Comparison of ENCODE assay signal across 9 mouse cellular contexts in genomic region chr5:64738096-64738780, GRCm38 (mm10).
DNase-seq lines count a peak whose midpoint lies in the region; ATAC-seq and TF ChIP-seq lines count a peak whose summit lies in the region.
"Had no signal": no experiment of that assay in that cellular context is flagged by ENCODE, and none has a peak within 500 bp of the region (broad histone marks: within the 10 kb centered on the region; RNA-seq: fewer than 3 reads in every experiment).

No protein-coding gene starts in this region.

- peak overlapping the region; percentile 37 for H3K4me2 ChIP-seq in intestine, postnatal 0 days (replicated peaks; ENCODE audit: low read depth)

- no peak overlapping the region; the same call in 1 of the 2 replicates for H3K9ac ChIP-seq in intestine, postnatal 0 days (ENCODE audit: low read depth, low read length)

- no peak for TF ChIP-seq CTCF in intestine, postnatal 0 days (IDR thresholded peaks at IDR 0.05; ENCODE audit: low read depth)

- H3K4me1 ChIP-seq in intestine, postnatal 0 days (replicated peaks; ENCODE audit: control insufficient read depth, insufficient read depth, low read length) = 0 out of 2 replicates have a peak, but pooled peaks cover 3% of the 10 kb centered on the region

- H3K36me3 ChIP-seq in intestine, postnatal 0 days (ENCODE audit: control insufficient read depth, insufficient read depth) = no peaks in the 10 kb centered on the region

- 50% methylated on average over 11 of the region's 11 CpGs for WGBS in intestine, postnatal 0 days

- H3K27ac ChIP-seq in intestine, postnatal 0 days (ENCODE audit: low read depth, low read length) = no peak overlapping the region

- no peak for ATAC-seq in intestine, postnatal 0 days
- ATAC-seq in cerebellum, adult (ENCODE audit: insufficient number of reproducible peaks, low FRiP score, low TSS enrichment) = no peak

- H3K9me3 ChIP-seq in intestine, postnatal 0 days (ENCODE audit: control insufficient read depth) = no peaks in the 10 kb centered on the region

- peak; percentile 17 for DNase-seq in kidney, postnatal 10 days
- DNase-seq in kidney, adult 11 months = no peak
- DNase-seq in fibroblast of lung, adult 2 months (ENCODE audit: low read depth) = peak; percentile 7
- DNase-seq in retina, postnatal 1 day = peak; percentile 21
- DNase-seq in layer of hippocampus, postnatal 36 days = no peak
- DNase-seq in layer of hippocampus, adult 9-10 months (ENCODE audit: low spot score) = no peak
- DNase-seq: cerebellum, postnatal 36 days had no signal

- H3K27me3 ChIP-seq in intestine, postnatal 0 days (replicated peaks; ENCODE audit: control insufficient read depth, insufficient read depth, low read length) = no peaks in the 10 kb centered on the region

- H3K4me3 ChIP-seq in intestine, postnatal 0 days (ENCODE audit: low read depth, low read length) = no peak overlapping the region

Comparison
In these comparisons a context has a peak if more than half of its experiments do, and no peak if none do; other contexts are left out.
1. DNase-seq: peak in kidney, postnatal 10 days (single experiment), fibroblast of lung, adult 2 months (single experiment) and retina, postnatal 1 day (single experiment); none in kidney, adult 11 months (single experiment), layer of hippocampus, postnatal 36 days (0 of 2) and layer of hippocampus, adult 9-10 months (single experiment).